Mouse (Mus musculus): ENCODE measurements around the gene Zfp706. TPM values are rescaled to one million over a fixed set of nuclear protein-coding genes. Genes with fewer than 3 reads are reported as not detected.

Zfp706 gene
- polyA plus RNA-seq (2017; shearing (Covaris generic)): 509 TPM

DNA sequence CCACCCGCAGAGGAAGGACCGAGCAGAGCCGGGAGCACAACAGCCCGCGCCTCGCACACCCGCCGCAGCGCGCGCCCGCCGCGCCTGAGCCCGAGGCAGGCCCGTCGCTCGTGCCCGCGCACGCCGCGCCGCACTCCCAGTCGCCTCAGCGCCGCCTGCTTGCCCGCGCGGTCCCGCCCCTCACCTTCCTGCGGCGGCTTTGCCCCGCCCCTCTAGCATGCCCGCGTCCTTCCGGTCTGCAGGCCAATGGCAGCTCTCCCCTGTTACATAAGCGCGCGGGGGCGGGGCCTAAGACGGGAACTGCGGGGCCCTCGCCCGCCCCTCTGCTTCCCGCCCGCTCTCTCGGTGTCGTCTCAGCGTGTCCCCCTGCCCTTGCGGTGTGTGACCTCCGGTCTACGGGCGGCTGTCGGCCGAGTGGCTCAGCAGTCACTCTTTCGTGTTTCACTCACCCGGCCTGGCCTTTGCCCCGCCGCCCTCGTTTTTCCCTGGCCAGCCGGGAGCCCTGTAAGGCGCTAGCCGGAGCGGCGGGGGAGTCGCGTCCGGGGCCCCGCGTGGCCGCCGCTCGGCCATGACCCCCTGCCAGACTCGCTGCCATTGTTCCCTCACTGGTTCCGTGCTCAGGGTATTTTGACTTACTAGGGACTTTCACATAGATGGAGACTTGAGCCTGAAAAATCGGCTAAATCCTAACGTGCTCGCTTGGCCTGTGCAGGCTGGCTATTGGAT, at the start of gene Zfp706:
Zfp706 (minus strand) TSS at position 541 of the 726 bp plus-strand sequence.

